Mouse (Mus musculus): ENCODE results near the gene Cbx6.

The Cbx6 gene

GRCm38 (mm10) chr15:79834130-79834880 is at the start of gene Cbx6, which contains the start of gene Npcd:
Gene Cbx6 (minus strand): TSS chr15:79834688.
Gene Npcd (minus strand): TSS chr15:79834237.
- DNase-seq (ENCODE audit: low spot score) = peak; percentile 97

DNA sequence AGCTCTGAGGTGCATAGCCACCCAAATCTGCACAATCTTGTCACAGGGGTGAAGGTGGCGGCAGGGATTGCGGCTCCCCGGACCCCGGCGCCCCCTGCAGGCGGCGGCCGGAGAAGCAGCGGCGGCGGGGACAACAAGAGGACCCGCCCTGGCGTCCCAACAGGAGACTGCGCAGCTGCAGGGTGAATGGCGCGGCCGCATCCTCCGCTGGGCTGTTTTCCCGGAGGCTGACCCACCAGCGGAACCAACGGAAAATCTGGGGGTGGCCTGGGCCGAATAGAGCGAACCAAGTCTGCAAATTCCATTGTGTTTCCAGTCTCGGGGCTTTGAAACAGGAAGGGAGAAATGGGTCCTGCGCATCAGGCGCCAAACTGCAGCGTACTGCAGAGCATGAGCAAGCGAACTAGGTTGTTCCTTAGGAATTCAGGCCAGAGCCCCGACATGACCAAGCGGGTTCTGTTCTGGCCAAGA is 48.9 kb upstream of the Cbx6 start:
- peak; percentile 94 for DNase-seq (ENCODE audit: low spot score)

DNA sequence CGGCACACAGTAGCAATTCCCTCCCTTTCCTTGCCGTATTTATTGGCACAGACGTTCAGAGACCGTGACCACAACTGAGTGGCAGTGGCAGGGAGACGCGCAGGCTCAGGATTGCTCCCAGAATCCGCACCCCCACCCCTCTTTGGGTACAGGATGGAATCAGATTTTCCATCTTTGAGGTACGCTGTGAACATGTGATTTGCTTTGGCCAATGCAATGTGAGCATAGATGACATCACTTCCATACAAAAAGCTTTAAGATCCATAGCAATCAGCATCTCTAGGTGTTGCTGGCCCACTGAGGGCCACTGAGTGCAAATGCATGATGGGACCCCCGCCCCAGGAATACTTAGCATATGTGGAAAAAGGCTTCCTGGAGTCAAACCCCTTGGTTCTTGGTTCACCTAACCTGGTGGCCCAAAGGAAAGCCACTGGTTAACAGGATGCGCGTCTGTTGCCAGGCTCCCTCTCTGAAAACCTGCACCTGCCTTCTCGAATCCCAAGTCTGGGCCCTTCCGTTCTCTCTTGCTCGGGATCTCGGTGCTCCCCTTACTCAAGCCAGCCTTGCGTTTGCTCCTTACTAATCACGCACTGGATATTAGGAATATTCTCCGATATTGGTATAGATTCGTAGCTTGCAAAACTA is 48.3 kb upstream of the Cbx6 start:
- DNase-seq (ENCODE audit: low spot score) = no peak

DNA sequence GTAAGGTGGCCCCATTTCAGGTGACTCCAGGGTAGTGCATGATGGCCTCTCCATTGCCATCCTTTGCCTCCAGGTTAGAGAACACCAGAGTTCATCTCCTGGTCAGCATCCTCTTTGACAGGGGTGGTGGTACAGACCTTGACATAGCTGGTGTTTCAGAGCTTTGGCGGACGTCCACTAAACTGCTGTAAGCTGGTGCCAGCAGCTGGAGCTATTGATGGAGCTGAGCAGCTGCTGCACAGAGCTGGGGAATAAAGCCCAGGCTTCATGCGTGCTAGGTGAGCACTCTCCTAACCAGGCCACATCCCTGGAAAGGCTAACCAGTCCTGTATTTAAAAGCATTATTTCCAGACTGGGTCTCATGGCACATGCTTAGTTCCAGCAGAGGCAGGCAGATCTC is 46.0 kb upstream of the Cbx6 start:
- no peak for DNase-seq (ENCODE audit: low spot score)

- no peak for DNase-seq (ENCODE audit: low spot score)
These were observed 44.8 kb upstream of the Cbx6 start for GRCm38 (mm10) chr15:79879319-79879718.

DNA sequence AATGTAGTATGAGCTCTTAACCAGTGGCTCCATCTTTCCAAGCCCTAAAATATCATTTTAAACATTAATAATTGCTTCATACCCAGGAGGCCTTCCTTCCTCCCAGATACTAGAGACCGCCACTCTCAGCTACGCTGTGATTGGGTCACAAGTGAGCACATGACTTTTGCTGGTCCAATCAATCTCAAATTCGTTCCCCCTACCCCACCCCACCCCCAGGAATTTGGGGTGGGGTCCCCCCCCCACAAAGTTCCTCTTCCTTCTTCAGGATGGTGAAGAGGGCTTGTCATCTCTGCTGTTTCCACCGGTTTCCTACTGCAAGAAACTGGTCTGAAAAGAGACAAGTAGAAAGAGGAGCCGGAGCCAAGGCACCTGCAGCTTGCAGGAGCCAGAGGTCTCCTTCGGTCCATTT is 44.2 kb upstream of the Cbx6 start:
- no peak for DNase-seq (ENCODE audit: low spot score)

- no peak for DNase-seq (ENCODE audit: low spot score)
These were observed 40.9 kb upstream of the Cbx6 start for GRCm38 (mm10) chr15:79875261-79875995.

- DNase-seq (ENCODE audit: low spot score) = no peak
These were observed 39.5 kb upstream of the Cbx6 start for GRCm38 (mm10) chr15:79873995-79874394.

- no peak for DNase-seq (ENCODE audit: low spot score)
These were observed 39.1 kb upstream of the Cbx6 start for GRCm38 (mm10) chr15:79873545-79873944.

GRCm38 (mm10) chr15:79867260-79868002 is 32.9 kb upstream of the Cbx6 start:
- no peak for DNase-seq (ENCODE audit: low spot score)

- no peak for DNase-seq (ENCODE audit: low spot score)
These were observed 25.3 kb upstream of the Cbx6 start for GRCm38 (mm10) chr15:79859821-79860220.

DNA sequence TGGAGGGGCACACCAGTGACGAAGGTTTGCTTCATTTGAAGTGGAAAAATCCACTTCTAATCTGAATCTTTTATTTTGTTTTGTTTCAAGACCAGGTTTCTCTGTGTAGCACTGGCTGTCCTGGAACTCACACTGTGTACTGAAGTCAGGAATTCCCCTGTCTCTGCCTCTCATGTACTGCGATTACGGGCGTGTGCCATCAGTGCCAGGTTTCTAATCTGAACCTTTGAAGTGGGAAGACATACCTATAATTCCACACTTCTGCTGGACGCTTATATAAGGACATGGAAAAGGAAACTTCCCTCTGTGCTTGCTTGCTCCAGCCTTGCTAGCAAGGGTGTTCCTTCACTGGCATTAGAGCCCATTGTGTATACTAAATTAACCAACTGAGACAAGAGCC is 24.5 kb upstream of the Cbx6 start:
- no peak for DNase-seq (ENCODE audit: low spot score)

DNA sequence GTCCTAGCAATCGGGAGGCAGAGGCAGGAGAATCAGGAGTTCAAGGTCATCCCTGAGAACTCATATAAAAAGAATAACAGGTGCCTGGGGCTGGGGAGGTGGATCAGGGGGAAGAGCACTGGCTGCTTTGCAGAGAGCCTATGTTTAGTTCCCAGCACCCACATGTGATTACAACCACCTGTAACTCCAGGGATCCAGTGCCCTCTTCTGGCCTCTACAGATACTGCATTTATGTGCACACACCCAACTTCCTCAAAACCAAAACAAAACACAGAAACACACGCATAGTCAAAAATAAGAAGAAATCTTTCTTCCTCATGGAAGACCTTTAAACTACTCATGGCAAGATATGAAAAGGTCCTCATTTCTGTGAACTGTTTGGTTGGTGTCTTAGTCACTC is 15.7 kb upstream of the Cbx6 start:
- no peak for DNase-seq (ENCODE audit: low spot score)

DNA sequence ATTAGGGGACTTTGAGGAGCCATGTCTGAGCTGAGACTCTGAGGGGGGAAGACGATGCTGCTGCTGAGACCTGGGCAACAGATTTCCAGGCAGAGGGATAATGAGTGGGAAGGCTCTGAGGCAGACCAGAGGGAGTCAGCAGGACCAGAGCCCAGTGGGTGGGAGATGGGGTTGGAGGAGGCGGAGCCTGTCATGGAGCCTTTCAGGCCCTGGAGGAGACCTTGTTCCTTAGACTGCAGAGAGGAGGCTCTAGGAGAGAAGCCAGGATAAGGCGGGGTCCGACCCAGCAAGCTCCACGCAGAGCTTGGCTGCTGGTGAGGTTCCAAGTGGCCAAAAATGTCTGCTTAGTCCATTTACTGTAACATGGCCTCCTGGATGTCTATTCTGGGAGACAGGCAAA is 12.6 kb upstream of the Cbx6 start:
- DNase-seq (ENCODE audit: low spot score) = no peak

GRCm38 (mm10) chr15:79845986-79846385 is 11.5 kb upstream of the Cbx6 start:
- no peak for DNase-seq (ENCODE audit: low spot score)

- no peak for DNase-seq (ENCODE audit: low spot score)
These were observed 8.5 kb upstream of the Cbx6 start for GRCm38 (mm10) chr15:79842985-79843384.

- DNase-seq (ENCODE audit: low spot score) = no peak
These were observed 5.8 kb upstream of the Cbx6 start for GRCm38 (mm10) chr15:79840281-79840680.

- no peak for DNase-seq (ENCODE audit: low spot score)
These were observed 383 bp upstream of the Cbx6 start for GRCm38 (mm10) chr15:79834881-79835260.

- peak; percentile 32 for DNase-seq (ENCODE audit: low spot score)
These were observed 1.0 kb downstream of the Cbx6 start for GRCm38 (mm10) chr15:79833251-79834050.

DNA sequence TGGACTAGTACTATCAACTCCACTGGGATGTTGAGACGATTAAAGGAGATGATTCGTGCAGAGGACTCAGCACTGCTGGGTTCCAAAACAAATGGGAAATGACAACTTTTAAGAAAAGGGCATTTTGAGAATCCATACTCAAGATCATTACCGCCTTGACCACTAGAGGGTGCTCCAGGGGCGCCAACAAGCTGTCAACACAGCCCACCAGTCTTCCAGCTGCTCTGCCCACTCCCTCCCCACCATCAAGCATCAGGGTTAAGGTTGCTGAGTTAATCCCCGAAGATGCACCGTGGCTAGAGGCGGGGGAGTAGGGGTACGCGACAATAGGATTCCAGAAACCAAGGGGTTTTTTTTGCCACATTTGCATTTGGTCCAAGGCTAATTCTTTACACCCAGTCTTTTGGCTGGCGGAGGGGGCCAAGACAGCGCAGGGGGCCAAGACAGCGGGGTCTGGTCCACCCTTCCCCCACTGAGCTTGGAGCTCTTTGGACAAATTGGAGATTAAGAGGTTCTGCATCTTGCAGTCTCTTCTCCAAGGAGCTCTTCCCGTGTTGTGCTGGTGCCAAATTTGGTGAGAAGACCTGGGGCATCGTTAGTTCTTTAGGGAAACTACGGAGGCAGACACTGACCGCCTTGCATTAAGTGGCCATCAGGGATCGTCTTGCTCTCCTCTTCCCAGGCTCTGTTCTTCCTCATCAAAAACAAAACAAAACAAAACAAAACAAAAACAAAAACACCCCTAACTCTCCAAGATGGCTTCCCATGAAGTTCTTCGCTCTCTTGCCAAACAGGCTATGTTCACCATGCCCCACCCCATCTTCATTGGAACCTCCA is 2.2 kb downstream of the Cbx6 start:
- peak; percentile 92 for DNase-seq (ENCODE audit: low spot score)

All from embryo, embryonic 10.5 days (tissue).